Mouse (Mus musculus) right cerebral cortex, postnatal 14 days (tissue): ENCODE data around the gene Mtcl1.

Experiments
- DNase-seq: peaks from one replicate; pipeline ENCODE4 v3.0.0; 2022

Gene Mtcl1

DNA sequence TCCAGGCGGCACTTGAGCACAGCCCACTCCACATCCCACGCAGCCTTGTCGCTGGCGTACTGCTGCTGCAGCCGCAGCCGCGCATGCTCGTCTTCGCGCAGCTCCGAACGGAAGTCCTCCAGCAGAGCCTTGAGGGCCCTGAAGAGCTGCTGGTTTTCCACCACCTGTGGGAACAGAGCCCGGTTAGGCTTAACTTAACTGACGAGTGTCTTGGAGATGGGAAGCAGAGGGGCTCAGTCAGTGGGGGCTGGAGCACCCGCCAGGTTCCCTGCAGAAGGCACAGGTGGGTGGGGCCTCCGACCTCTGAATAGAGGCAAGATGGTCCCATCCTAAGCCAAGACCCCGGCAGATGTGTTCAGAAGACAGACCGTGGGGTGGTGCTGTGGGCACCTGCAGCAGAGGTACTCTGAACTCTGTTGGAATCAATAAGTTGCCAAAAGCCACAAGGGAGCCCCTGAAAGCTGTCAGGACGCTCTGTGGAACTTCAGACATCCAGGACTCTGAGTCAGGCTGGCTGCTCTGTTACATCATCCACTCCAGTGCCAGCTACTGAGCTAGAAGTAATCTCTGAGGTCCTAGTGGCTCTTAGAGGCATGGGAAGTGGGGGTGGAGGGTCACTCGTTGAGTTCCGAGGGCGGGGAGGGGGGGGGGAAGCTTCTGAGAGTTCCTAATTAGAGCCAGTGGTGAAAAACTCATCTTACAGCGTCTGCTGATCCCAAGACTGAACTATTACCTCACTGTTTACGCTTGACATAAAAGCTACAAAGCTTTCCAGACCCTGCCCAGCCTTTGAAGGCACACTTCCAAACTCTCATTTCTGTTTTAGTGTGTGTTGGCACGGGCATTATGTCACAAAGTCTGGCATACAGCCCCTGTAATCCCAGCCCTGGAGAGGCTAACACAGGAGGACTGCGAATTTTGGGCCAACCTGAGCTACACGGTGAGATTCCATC lies 91.2 kb downstream of the Mtcl1 start:
- DNase-seq, result no peak

GRCm38 (mm10) chr17:66357171-66358025 lies 92.2 kb downstream of the Mtcl1 start:
- DNase-seq, result no peak

GRCm38 (mm10) chr17:66353907-66354306 lies 95.6 kb downstream of the Mtcl1 start:
- no peak for DNase-seq

GRCm38 (mm10) chr17:66352847-66353643 lies 96.5 kb downstream of the Mtcl1 start:
- DNase-seq, result no peak

- DNase-seq, result no peak
Observed at GRCm38 (mm10) chr17:66352219-66352618, 97.3 kb downstream of the Mtcl1 start.

GRCm38 (mm10) chr17:66350689-66351088 lies 98.9 kb downstream of the Mtcl1 start:
- no peak for DNase-seq

GRCm38 (mm10) chr17:66350127-66350526 lies 99.4 kb downstream of the Mtcl1 start:
- DNase-seq, result peak; percentile 75

- DNase-seq, result no peak
Observed at GRCm38 (mm10) chr17:66346378-66346777, 103.2 kb downstream of the Mtcl1 start.

GRCm38 (mm10) chr17:66345680-66346079 lies 103.9 kb downstream of the Mtcl1 start:
- no peak for DNase-seq

GRCm38 (mm10) chr17:66342932-66343331 lies 106.6 kb downstream of the Mtcl1 start:
- DNase-seq, result peak; percentile 14

- no peak for DNase-seq
Observed at GRCm38 (mm10) chr17:66341670-66342069, 107.9 kb downstream of the Mtcl1 start.

GRCm38 (mm10) chr17:66340798-66341197 lies 108.8 kb downstream of the Mtcl1 start:
- DNase-seq, result no peak

GRCm38 (mm10) chr17:66337929-66338328 lies 111.6 kb downstream of the Mtcl1 start:
- peak; percentile 15 for DNase-seq

DNA sequence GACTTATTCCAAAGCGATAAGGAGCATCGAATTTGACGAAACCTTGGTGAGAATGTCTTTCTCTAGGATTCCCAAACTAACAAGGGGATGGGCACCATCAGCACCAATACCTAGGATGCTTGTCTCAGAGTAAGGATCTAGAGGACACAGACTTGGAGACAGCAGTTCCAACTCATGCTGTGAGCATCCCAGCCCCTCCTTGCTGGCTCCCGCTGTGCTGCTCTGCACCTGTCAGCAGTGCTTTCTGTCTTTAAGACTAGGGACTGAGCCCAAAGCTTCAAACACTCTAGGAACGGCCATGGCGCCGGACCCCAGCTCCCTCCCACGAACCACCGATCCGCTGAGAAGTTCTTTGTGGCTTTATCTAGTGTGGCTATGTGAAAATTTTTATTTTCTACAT lies 114.0 kb downstream of the Mtcl1 start:
- no peak for DNase-seq

DNA sequence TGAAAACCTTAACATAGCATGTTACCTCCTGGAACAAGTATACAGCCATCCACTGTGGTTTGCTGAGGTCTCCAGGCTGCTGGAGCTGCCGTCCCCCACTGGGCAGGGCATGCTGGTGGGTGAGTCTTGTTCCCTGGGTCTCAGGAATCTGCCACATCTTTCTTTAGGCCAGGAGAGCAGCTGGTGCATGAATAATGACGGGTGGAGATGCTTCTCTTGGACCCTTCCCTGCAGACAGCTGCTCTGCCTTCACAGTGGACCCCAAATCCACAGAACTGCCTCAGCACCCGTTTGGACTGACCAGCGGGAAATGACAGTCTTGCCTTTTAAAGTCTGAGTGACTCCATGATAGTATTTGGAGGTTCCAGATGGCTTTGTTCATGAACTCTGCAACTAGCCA lies 114.7 kb downstream of the Mtcl1 start:
- no peak for DNase-seq

GRCm38 (mm10) chr17:66331207-66331606 lies 118.3 kb downstream of the Mtcl1 start:
- DNase-seq, result no peak

GRCm38 (mm10) chr17:66326552-66327045 lies 123.0 kb downstream of the Mtcl1 start:
- DNase-seq, result no peak

- DNase-seq, result no peak
Observed at GRCm38 (mm10) chr17:66326204-66326545, 123.4 kb downstream of the Mtcl1 start.

GRCm38 (mm10) chr17:66325440-66326203 lies 123.9 kb downstream of the Mtcl1 start:
- peak; percentile 36 for DNase-seq

- DNase-seq, result no peak
Observed at GRCm38 (mm10) chr17:66324836-66325235, 124.7 kb downstream of the Mtcl1 start.

DNA sequence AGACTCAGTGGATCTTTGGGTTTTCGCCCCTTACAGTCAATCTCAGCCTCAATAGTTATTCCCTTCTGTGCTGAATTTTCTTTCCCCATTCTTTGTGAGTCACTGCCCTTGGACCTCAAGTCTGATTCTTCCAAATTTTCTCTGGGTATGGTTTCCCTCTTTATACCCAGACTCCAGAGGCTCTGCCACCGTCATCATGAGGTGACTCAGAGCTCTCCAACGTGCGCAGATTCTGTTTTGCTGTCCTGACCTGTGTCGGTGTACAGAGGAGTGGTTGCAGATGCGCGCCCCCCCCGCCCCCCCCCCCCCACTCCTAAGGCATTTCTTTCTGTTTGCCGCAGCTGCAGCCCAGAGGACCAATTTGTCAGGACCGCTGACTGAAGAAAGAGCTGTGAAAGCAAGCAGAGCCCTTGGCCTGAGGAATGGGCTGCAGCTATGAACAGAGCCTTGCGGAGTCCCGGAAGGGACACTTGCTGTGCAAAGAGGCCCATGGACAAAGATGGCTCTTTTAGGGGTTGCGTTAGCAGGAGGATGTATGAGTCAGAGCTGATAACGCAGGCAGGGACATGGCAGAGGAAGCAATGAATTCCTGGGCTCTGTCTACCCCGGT lies 126.8 kb downstream of the Mtcl1 start:
- no peak for DNase-seq
